Mouse (Mus musculus): Measurements from ENCODE around the gene Olfr612. TPM values are rescaled to one million over a fixed set of nuclear protein-coding genes. Genes with fewer than 3 reads are reported as not detected.
"Not testable (repeated sequence)": the region's sequence is repeated elsewhere in the genome, so short reads cannot be mapped to it uniquely, and the experiment has no call there.

Olfr612 gene
- not detected in 2 replicates for total RNA-seq (2014; fragmentation: Nextera tagmentation)
- not detected in 2 replicates for total RNA-seq (2017)

- ATAC-seq (replicated peaks; ENCODE audit: low FRiP score, low TSS enrichment, poor library complexity, severe bottlenecking) = not testable (repeated sequence)
Observed at GRCm38 (mm10) chr7:103542617-103543016, at the start of gene Olfr612. Olfr612 (minus strand) TSS chr7:103542717.

GRCm38 (mm10) chr7:103589803-103590202 lies 47.3 kb upstream of the Olfr612 start, which contains the start of gene Olfr618:
Olfr618 (plus strand) TSS chr7:103590103.
- no peak for ATAC-seq (replicated peaks; ENCODE audit: low FRiP score, low TSS enrichment, poor library complexity, severe bottlenecking)

- no peak for ATAC-seq (replicated peaks; ENCODE audit: low FRiP score, low TSS enrichment, poor library complexity, severe bottlenecking)
Observed at GRCm38 (mm10) chr7:103572761-103573160, 30.2 kb upstream of the Olfr612 start, which contains the start of gene Olfr617. Olfr617 (plus strand) TSS chr7:103573061.

DNA sequence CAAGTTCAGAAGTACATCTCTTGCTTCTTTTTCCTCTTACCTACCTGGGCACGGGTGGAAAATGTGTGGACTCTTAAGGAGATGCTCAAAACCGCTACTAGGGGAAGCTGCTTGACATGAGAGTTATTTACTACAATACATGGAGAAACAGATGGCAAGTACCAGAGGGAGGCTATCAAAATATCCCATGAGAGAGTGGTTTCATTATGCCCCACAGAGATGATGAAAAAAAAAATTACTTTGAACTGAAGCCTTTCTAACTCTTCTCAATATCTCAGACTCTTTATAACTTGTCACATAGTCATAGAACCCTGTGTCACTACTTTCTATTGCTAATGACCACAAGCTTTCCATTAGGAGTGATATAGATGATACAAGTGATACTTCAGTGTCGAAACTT lies 26.5 kb upstream of the Olfr612 start, which contains the start of gene Olfr616:
Gene Olfr616, minus strand, starts transcription at position 101 of the 400 bp plus-strand sequence.
- ATAC-seq (replicated peaks; ENCODE audit: low FRiP score, low TSS enrichment, poor library complexity, severe bottlenecking) = no peak

DNA sequence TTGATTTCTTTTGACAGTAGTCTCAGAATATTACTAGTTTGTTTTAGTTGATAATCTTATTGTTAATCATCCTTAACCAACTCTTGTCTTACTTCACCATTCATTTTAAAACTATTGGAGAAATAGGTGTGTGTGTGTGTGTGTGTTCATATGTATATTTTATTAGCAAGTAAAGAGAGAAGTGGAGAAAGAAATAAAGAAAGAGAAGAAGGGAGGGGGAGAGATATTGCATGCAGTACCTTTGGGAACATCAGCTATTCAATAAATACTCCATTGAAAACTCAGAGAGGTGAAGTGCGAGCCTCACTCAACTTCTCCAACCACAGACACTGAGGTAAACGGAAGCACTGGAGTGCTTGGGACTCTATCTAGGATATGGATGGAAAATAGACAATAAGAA lies 13.3 kb upstream of the Olfr612 start, which contains the start of gene Olfr615:
Gene Olfr615, plus strand, starts transcription at position 301 of the 400 bp plus-strand sequence.
- no peak for ATAC-seq (replicated peaks; ENCODE audit: low FRiP score, low TSS enrichment, poor library complexity, severe bottlenecking)

DNA sequence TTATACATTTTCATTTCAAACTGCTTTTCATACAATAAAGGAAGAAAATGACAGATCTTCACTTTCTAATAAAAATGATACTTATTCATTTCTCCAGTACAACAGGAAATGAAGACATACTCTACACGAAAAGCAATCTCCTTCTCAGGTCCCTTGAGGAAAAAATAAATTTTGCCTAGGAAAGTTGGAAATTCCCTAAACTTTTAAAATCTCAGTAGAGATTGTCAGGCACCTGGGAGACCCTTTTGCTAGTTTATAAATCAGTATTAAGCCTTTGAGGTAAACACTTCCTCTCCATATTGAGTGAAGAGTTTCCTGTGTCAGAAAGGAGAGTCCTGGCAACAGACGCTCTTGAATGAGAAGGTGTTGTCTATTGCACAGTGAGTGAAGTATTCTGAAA lies 5.3 kb upstream of the Olfr612 start, which contains the start of gene Olfr613:
Gene Olfr613, plus strand, starts transcription at position 301 of the 400 bp plus-strand sequence.
- no peak for ATAC-seq (replicated peaks; ENCODE audit: low FRiP score, low TSS enrichment, poor library complexity, severe bottlenecking)

DNA sequence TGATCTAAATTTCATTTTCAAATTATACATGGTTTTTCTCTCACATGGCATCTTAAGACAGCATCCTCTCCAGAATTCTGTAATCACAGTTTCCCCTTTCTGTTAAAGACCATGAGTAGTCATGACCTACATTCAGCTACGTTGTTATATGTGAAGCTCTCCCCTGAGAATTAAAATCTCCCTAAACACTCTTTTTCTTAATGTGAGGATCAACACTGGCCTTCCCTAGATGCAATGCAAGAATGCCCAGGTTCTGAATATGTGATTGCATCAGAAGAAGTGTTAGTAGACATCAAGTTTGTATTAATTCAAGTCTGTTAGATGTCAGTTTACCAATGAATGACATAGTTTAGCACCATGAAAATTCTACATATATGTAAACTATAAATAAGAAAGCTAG lies 21.8 kb downstream of the Olfr612 start, which contains the start of gene Olfr611:
Gene Olfr611, minus strand, starts transcription at position 101 of the 400 bp plus-strand sequence.
- not testable (repeated sequence) for ATAC-seq (replicated peaks; ENCODE audit: low FRiP score, low TSS enrichment, poor library complexity, severe bottlenecking)

DNA sequence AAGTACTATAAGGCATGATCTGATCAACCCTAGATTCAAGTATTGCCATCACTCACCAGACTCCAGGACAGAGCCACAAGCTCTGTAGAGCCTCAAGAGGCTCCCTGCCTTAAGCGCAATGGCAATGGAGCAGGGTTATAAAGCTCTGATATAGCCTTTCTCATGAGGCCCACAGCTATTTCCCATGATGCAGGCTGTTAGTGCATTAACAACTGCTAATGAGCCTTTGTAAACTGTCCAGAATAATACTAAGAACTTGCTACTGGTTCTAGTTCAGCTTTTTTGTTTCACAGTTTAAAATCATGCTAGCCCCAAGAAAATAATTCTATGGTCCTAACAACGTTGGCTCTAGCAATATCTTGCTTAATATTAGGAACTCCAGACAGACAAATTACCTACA lies 30.5 kb downstream of the Olfr612 start, which contains the start of gene Olfr610:
Gene Olfr610, minus strand, starts transcription at position 101 of the 400 bp plus-strand sequence.
- no peak for ATAC-seq (replicated peaks; ENCODE audit: low FRiP score, low TSS enrichment, poor library complexity, severe bottlenecking)

- ATAC-seq (replicated peaks; ENCODE audit: low FRiP score, low TSS enrichment, poor library complexity, severe bottlenecking) = no peak
Observed at GRCm38 (mm10) chr7:103497962-103498361, 44.6 kb downstream of the Olfr612 start, which contains the start of gene Olfr609. Olfr609 (minus strand) TSS chr7:103498062.

Other genes with a start within 250 kb of the Olfr612 start
Only the 30 nearest of the 33 such genes appear.
- gene Olfr597, start 226.4 kb downstream of the Olfr612 start, total RNA-seq (2014; fragmentation: Nextera tagmentation) = not detected in 2 replicates
- not detected in 2 replicates for gene Olfr597, start 226.4 kb downstream of the Olfr612 start, total RNA-seq (2017)
- gene Olfr598, start 219.1 kb downstream of the Olfr612 start, total RNA-seq (2014; fragmentation: Nextera tagmentation) = not detected in 2 replicates
- not detected in 2 replicates for gene Olfr598, start 219.1 kb downstream of the Olfr612 start, total RNA-seq (2017)
- gene Olfr599, start 206.8 kb downstream of the Olfr612 start, total RNA-seq (2014; fragmentation: Nextera tagmentation) = not detected in 2 replicates
- not detected in 2 replicates for gene Olfr599, start 206.8 kb downstream of the Olfr612 start, total RNA-seq (2017)
- gene Olfr600, start 193.0 kb downstream of the Olfr612 start, total RNA-seq (2014; fragmentation: Nextera tagmentation) = not detected in 2 replicates
- not detected in 2 replicates for gene Olfr600, start 193.0 kb downstream of the Olfr612 start, total RNA-seq (2017)
- not detected in 2 replicates for gene Olfr601, start 180.1 kb downstream of the Olfr612 start, total RNA-seq (2014; fragmentation: Nextera tagmentation)
- not detected in 2 replicates for gene Olfr601, start 180.1 kb downstream of the Olfr612 start, total RNA-seq (2017)
- not detected in 2 replicates for gene Olfr603, start 156.5 kb downstream of the Olfr612 start, total RNA-seq (2014; fragmentation: Nextera tagmentation)
- gene Olfr603, start 156.5 kb downstream of the Olfr612 start, total RNA-seq (2017) = not detected in 2 replicates
- gene Usp17lc, start 127.6 kb downstream of the Olfr612 start, total RNA-seq (2014; fragmentation: Nextera tagmentation) = not detected in 2 replicates
- gene Usp17lc, start 127.6 kb downstream of the Olfr612 start, total RNA-seq (2017) = not detected in 2 replicates
- gene Olfr605, start 97.3 kb downstream of the Olfr612 start, total RNA-seq (2014; fragmentation: Nextera tagmentation) = not detected in 2 replicates
- gene Olfr605, start 97.3 kb downstream of the Olfr612 start, total RNA-seq (2017) = not detected in 2 replicates
- gene Olfr606, start 93.7 kb downstream of the Olfr612 start, total RNA-seq (2014; fragmentation: Nextera tagmentation) = not detected in 2 replicates
- gene Olfr606, start 93.7 kb downstream of the Olfr612 start, total RNA-seq (2017) = not detected in 2 replicates
- not detected in 2 replicates for gene Olfr607, start 78.6 kb downstream of the Olfr612 start, total RNA-seq (2014; fragmentation: Nextera tagmentation)
- not detected in 2 replicates for gene Olfr607, start 78.6 kb downstream of the Olfr612 start, total RNA-seq (2017)
- not detected in 2 replicates for gene Olfr608, start 72.8 kb downstream of the Olfr612 start, total RNA-seq (2014; fragmentation: Nextera tagmentation)
- not detected in 2 replicates for gene Olfr608, start 72.8 kb downstream of the Olfr612 start, total RNA-seq (2017)
- gene Olfr609, start 44.7 kb downstream of the Olfr612 start, total RNA-seq (2014; fragmentation: Nextera tagmentation) = not detected in 2 replicates
- not detected in 2 replicates for gene Olfr609, start 44.7 kb downstream of the Olfr612 start, total RNA-seq (2017)
- not detected in 2 replicates for gene Olfr610, start 30.6 kb downstream of the Olfr612 start, total RNA-seq (2014; fragmentation: Nextera tagmentation)
- gene Olfr610, start 30.6 kb downstream of the Olfr612 start, total RNA-seq (2017) = not detected in 2 replicates
- not detected in 2 replicates for gene Olfr611, start 21.9 kb downstream of the Olfr612 start, total RNA-seq (2014; fragmentation: Nextera tagmentation)
- gene Olfr611, start 21.9 kb downstream of the Olfr612 start, total RNA-seq (2017) = not detected in 2 replicates
- not detected in 2 replicates for gene Olfr613, start 5.4 kb upstream of the Olfr612 start, total RNA-seq (2014; fragmentation: Nextera tagmentation)
- gene Olfr613, start 5.4 kb upstream of the Olfr612 start, total RNA-seq (2017) = not detected in 2 replicates
- not detected in 2 replicates for gene Olfr615, start 13.4 kb upstream of the Olfr612 start, total RNA-seq (2014; fragmentation: Nextera tagmentation)
- not detected in 2 replicates for gene Olfr615, start 13.4 kb upstream of the Olfr612 start, total RNA-seq (2017)
- gene Olfr616, start 26.4 kb upstream of the Olfr612 start, total RNA-seq (2014; fragmentation: Nextera tagmentation) = not detected in 2 replicates
- gene Olfr616, start 26.4 kb upstream of the Olfr612 start, total RNA-seq (2017) = not detected in 2 replicates
- gene Olfr617, start 30.3 kb upstream of the Olfr612 start, total RNA-seq (2014; fragmentation: Nextera tagmentation) = not detected in 2 replicates
- gene Olfr617, start 30.3 kb upstream of the Olfr612 start, total RNA-seq (2017) = not detected in 2 replicates
- gene Olfr618, start 47.4 kb upstream of the Olfr612 start, total RNA-seq (2014; fragmentation: Nextera tagmentation) = not detected in 2 replicates
- gene Olfr618, start 47.4 kb upstream of the Olfr612 start, total RNA-seq (2017) = not detected in 2 replicates
- gene Olfr619, start 57.9 kb upstream of the Olfr612 start, total RNA-seq (2014; fragmentation: Nextera tagmentation) = not detected in 2 replicates
- not detected in 2 replicates for gene Olfr619, start 57.9 kb upstream of the Olfr612 start, total RNA-seq (2017)
- not detected in 2 replicates for gene Olfr620, start 69.8 kb upstream of the Olfr612 start, total RNA-seq (2014; fragmentation: Nextera tagmentation)
- not detected in 2 replicates for gene Olfr620, start 69.8 kb upstream of the Olfr612 start, total RNA-seq (2017)
- gene Olfr622, start 100.0 kb upstream of the Olfr612 start, total RNA-seq (2014; fragmentation: Nextera tagmentation) = not detected in 2 replicates
- not detected in 2 replicates for gene Olfr622, start 100.0 kb upstream of the Olfr612 start, total RNA-seq (2017)
- gene Olfr623, start 121.0 kb upstream of the Olfr612 start, total RNA-seq (2014; fragmentation: Nextera tagmentation) = not detected in 2 replicates
- not detected in 2 replicates for gene Olfr623, start 121.0 kb upstream of the Olfr612 start, total RNA-seq (2017)
- gene Olfr624, start 128.5 kb upstream of the Olfr612 start, total RNA-seq (2014; fragmentation: Nextera tagmentation) = not detected in 2 replicates
- not detected in 2 replicates for gene Olfr624, start 128.5 kb upstream of the Olfr612 start, total RNA-seq (2017)
- gene Olfr625-ps1, start 140.0 kb upstream of the Olfr612 start, total RNA-seq (2014; fragmentation: Nextera tagmentation) = not detected in 2 replicates
- gene Olfr625-ps1, start 140.0 kb upstream of the Olfr612 start, total RNA-seq (2017) = not detected in 2 replicates
- not detected in 2 replicates for gene Olfr243, start 172.0 kb upstream of the Olfr612 start, total RNA-seq (2014; fragmentation: Nextera tagmentation)
- gene Olfr243, start 172.0 kb upstream of the Olfr612 start, total RNA-seq (2017) = not detected in 2 replicates
- gene Olfr628, start 187.7 kb upstream of the Olfr612 start, total RNA-seq (2014; fragmentation: Nextera tagmentation) = not detected in 2 replicates
- gene Olfr628, start 187.7 kb upstream of the Olfr612 start, total RNA-seq (2017) = not detected in 2 replicates
- not detected in 2 replicates for gene Olfr629, start 202.2 kb upstream of the Olfr612 start, total RNA-seq (2014; fragmentation: Nextera tagmentation)
- gene Olfr629, start 202.2 kb upstream of the Olfr612 start, total RNA-seq (2017) = not detected in 2 replicates
- gene Olfr630, start 214.6 kb upstream of the Olfr612 start, total RNA-seq (2014; fragmentation: Nextera tagmentation) = not detected in 2 replicates
- gene Olfr630, start 214.6 kb upstream of the Olfr612 start, total RNA-seq (2017) = not detected in 2 replicates
- gene Olfr69, start 228.9 kb upstream of the Olfr612 start, total RNA-seq (2014; fragmentation: Nextera tagmentation) = not detected in 2 replicates
- not detected in 2 replicates for gene Olfr69, start 228.9 kb upstream of the Olfr612 start, total RNA-seq (2017)